Mouse (Mus musculus) heart, embryonic 15.5 days (tissue): ENCODE results near the gene Gm49354. TPM values are rescaled to one million over a fixed set of nuclear protein-coding genes. Genes with fewer than 3 reads are reported as not detected.

Source experiments
- ATAC-seq: fragments of 200-750 bp; cut with Nextera tagmentation; replicated peaks from 2 replicates; pipeline ENCODE4 v1.8.0; 2017; ENCODE audit warnings: low read depth, moderate TSS enrichment; ENCODE audit not compliant: insufficient number of reproducible peaks, insufficient read depth, low FRiP score
- H3K27ac ChIP-seq: fragments of 300-500 bp; sonication (generic); 2 replicates; pipeline ENCODE4 v1.5.1; 2015; ENCODE audit warnings: mild to moderate bottlenecking, inconsistent platforms
- H3K27me3 ChIP-seq: fragments of 300-500 bp; sonication (generic); 2 replicates; pipeline ENCODE4 v1.6.1; 2015; ENCODE audit warnings: inconsistent platforms
- H3K36me3 ChIP-seq: fragments of 300-500 bp; sonication (generic); 2 replicates; pipeline ENCODE4 v1.6.1; 2015; ENCODE audit warnings: mild to moderate bottlenecking, inconsistent platforms
- H3K4me1 ChIP-seq: fragments of 300-500 bp; sonication (generic); replicated peaks from 2 replicates; pipeline ENCODE4 v1.6.1; 2015; ENCODE audit warnings: inconsistent platforms
- H3K4me2 ChIP-seq: fragments of 300-500 bp; sonication (generic); 2 replicates; pipeline ENCODE4 v1.6.1; 2015; ENCODE audit warnings: inconsistent platforms, mild to moderate bottlenecking, moderate library complexity
- H3K4me3 ChIP-seq: fragments of 300-500 bp; sonication (generic); 2 replicates; pipeline ENCODE4 v1.5.1; 2015; ENCODE audit warnings: mild to moderate bottlenecking, inconsistent platforms
- H3K9ac ChIP-seq: fragments of 300-500 bp; sonication (generic); 2 replicates; pipeline ENCODE4 v1.6.1; 2015; ENCODE audit warnings: mild to moderate bottlenecking, inconsistent platforms
- H3K9me3 ChIP-seq: fragments of 300-500 bp; sonication (generic); replicated peaks from 2 replicates; pipeline ENCODE4 v1.6.1; 2016; ENCODE audit warnings: inconsistent platforms
- WGBS: fragments of 180-500 bp; shearing (Covaris S2); methylation state at CpG from one replicate; pipeline ENCODE4 v1.1.7; 2015; ENCODE audit warnings: mixed read lengths; 5-methylcytosine and 5-hydroxymethylcytosine counted together
- polyA plus RNA-seq: library from polyadenylated mRNA; unstranded; fragments of >200 nt; fragmentation: Nextera tagmentation; extraction: Ambion mirVana; gene quantifications from 2 replicates; pipeline ENCODE4 v1.2.1, GENCODE M21; 2015

Gm49354 gene
- polyA plus RNA-seq, 1 experiment from 2014 or later = not detected

GRCm38 (mm10) chr13:59710230-59710629, 71.8 kb downstream of the Gm49354 start, which contains the start of gene Spata31d1a:
TSS of gene Spata31d1a (minus strand) at chr13:59710330.
- Histone ChIP-seq H3K9ac (no peak within 1 kb of the TSS), H3K27me3 (0 out of 2 replicates have a peak, but pooled peaks cover 3% of the 10 kb centered on the region), H3K9me3 (no peaks in the 10 kb centered on the region), H3K4me2 (no peak within 1 kb of the TSS), H3K36me3 (no peaks in the 10 kb centered on the region), H3K4me1 (no peaks in the 10 kb centered on the region), H3K27ac (no peak within 1 kb of the TSS), H3K4me3 (no peak within 1 kb of the TSS)
- no peak; the same call in 1 of the 2 replicates for ATAC-seq
- 84% methylated on average over 15 of the region's 15 CpGs for WGBS

Other genes starting within 250 kb of the Gm49354 start
- gene Agtpbp1, start 197.0 kb downstream of the Gm49354 start, polyA plus RNA-seq = 11.7 and 13.2 TPM in 2 replicates
- gene Naa35, start 197.0 kb downstream of the Gm49354 start, polyA plus RNA-seq = 69.6 and 85.3 TPM in 2 replicates
- gene Golm1, start 106.4 kb downstream of the Gm49354 start, polyA plus RNA-seq = 40.4 and 41.1 TPM in 2 replicates
- not detected in 2 replicates for gene 4921517D22Rik, start 88.1 kb downstream of the Gm49354 start, polyA plus RNA-seq
- 0.03 TPM in 2 replicates for gene Spata31d1a, start 71.9 kb downstream of the Gm49354 start, polyA plus RNA-seq
- gene Spata31d1b, start 70.0 kb downstream of the Gm49354 start, polyA plus RNA-seq = not detected in 2 replicates
- not detected in 2 replicates for gene Spata31d1d, start 50.5 kb downstream of the Gm49354 start, polyA plus RNA-seq
- 0.04 TPM in 1 of 2 replicates, not detected in the other for gene 1700014D04Rik, start 35.5 kb downstream of the Gm49354 start, polyA plus RNA-seq
- 217 and 232 TPM in 2 replicates for gene Isca1, start 12.4 kb downstream of the Gm49354 start, polyA plus RNA-seq
- 34.4 and 36.0 TPM in 2 replicates for gene Tut7, start 40.9 kb upstream of the Gm49354 start, polyA plus RNA-seq